In the genomic region with DNA sequence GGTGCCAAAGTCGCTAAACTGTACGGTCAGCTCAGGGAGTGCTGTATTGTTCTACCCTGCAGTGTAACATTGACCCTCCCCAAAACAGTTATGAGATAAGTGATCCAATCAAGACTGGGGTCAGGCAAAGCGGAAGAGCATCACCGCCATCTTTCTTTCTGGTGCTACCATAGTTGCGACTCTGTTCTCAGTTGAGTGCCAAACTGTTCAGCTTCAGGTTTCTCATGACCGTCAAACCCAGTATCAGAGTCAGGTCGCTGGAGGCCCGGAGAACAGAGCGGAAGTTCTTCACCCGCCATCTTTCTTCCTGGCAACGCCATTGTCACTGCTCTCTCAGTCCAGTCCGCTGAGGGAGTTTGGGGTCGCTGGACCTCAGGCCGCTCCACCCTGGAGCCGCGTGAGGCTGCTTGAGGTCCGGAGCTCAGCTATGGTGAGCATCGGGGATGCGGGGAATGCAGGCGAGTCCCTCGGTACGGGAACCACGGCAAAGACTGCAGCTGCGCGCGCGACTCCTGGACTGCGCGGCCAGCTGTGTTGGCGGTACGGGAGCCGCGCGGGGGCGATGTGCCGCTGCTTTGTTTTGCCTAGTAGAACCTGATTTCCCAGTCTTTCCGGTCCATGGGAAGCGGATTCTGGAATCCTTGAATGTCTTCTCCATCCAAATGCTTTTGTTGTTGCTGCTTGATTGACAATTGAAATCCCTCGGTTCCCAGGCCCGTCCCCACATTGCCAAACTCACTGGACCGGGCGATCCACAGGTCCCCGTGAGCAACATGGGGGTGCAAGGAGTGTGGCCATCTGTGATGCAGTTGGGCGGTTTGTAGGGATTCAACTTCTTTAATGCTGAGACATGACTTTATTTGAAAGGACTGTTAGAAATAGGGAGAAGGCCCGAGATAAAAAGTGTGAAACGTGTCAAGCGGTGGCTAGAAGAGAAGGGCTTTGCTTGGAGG, we compare ENCODE assay signal across 8 mouse cellular contexts. TPM values are rescaled to one million over a fixed set of nuclear protein-coding genes. Genes with fewer than 3 reads are reported as not detected.
A peak's percentile ranks its signal among the peaks of the same experiment; 100 is the strongest.
DNase-seq lines count a peak whose midpoint lies in the region; ATAC-seq lines count a peak whose summit lies in the region.

A gene (plus strand): TSS at position 300 of the 953 bp plus-strand sequence.
A gene (plus strand): TSS at position 327 of the 953 bp plus-strand sequence.

- 2% methylated on average over 47 of the region's 47 CpGs for WGBS in hindbrain, embryonic 15.5 days

- peak within 1 kb of the TSS; percentile 92 for H3K9ac ChIP-seq in hindbrain, embryonic 15.5 days

- peak within 1 kb of the TSS; percentile 71 for H3K4me3 ChIP-seq in hindbrain, embryonic 15.5 days

- peak; percentile 79 for DNase-seq in T-cell, adult 2 months (ENCODE audit: low spot score)
- DNase-seq in cerebellum, postnatal 36 days, result peak; percentile 90 to 95
- DNase-seq in frontal cortex, postnatal 36 days (ENCODE audit: low spot score in 2 of 2), result peak; percentile 89 to 95
- peak; percentile 84 for DNase-seq in left cerebral cortex, adult 11 months (ENCODE audit: low spot score)
- DNase-seq in lung, postnatal 4 days, result peak; percentile 90 to 91
- DNase-seq in right cerebral cortex, adult 18-20 months, result peak; percentile 91
- peak; percentile 32 for DNase-seq in urinary bladder, postnatal 10 days (ENCODE audit: low spot score)

- no peaks in the 10 kb centered on the region for H3K9me3 ChIP-seq in hindbrain, embryonic 15.5 days

- peak within 1 kb of the TSS; percentile 99 for H3K27ac ChIP-seq in hindbrain, embryonic 15.5 days (replicated peaks)

- ATAC-seq in hindbrain, embryonic 15.5 days (ENCODE audit: low FRiP score, low read depth), result peak; percentile 98

- peaks cover 7% of the 10 kb centered on the region for H3K36me3 ChIP-seq in hindbrain, embryonic 15.5 days

- 0 out of 2 replicates have a peak, but pooled peaks cover 2% of the 10 kb centered on the region for H3K27me3 ChIP-seq in hindbrain, embryonic 15.5 days

- H3K4me1 ChIP-seq in hindbrain, embryonic 15.5 days (replicated peaks), result peaks cover 19% of the 10 kb centered on the region

- H3K4me2 ChIP-seq in hindbrain, embryonic 15.5 days, result peak within 1 kb of the TSS; percentile 51

RNA-seq across cellular contexts. Expression of the first gene that starts in this region (rescaled TPM):
- polyA plus RNA-seq in hindbrain, embryonic 15.5 days (2015; fragmentation: Nextera tagmentation; extraction: Ambion mirVana), result 14.2 and 16.7 TPM in 2 replicates

RNA-seq across cellular contexts. Expression of the second gene that starts in this region (rescaled TPM):
- 31.5 and 32.9 TPM in 2 replicates for polyA plus RNA-seq in hindbrain, embryonic 15.5 days (2015; fragmentation: Nextera tagmentation; extraction: Ambion mirVana)

Comparison
In these comparisons a context has a peak if more than half of its experiments do, and no peak if none do; other contexts are left out.
1. Peak in every context shown above with its lines: DNase-seq, ATAC-seq, H3K4me3 ChIP-seq and H3K27ac ChIP-seq.
2. DNase-seq: peak in every context shown above with its lines; median percentile 92 in cerebellum, postnatal 36 days; 92 in frontal cortex, postnatal 36 days; 91 in right cerebral cortex, adult 18-20 months; 90 in lung, postnatal 4 days; 84 in left cerebral cortex, adult 11 months; 79 in T-cell, adult 2 months; 32 in urinary bladder, postnatal 10 days.